Mouse (Mus musculus): ENCODE results near the gene Fam222a. TPM values are rescaled to one million over a fixed set of nuclear protein-coding genes. Genes with fewer than 3 reads are reported as not detected.

Fam222a gene
- polyA plus RNA-seq, 1 experiment = 2.3 TPM

GRCm38 (mm10) chr5:114571451-114572030 is 3.7 kb downstream of the Fam222a start:
- TF ChIP-seq GATA1 (IDR thresholded peaks at IDR 0.05; ENCODE audit: low read length) = no peak

- TF ChIP-seq GATA1 (IDR thresholded peaks at IDR 0.05; ENCODE audit: low read length) = no peak
These were observed 5.2 kb downstream of the Fam222a start for GRCm38 (mm10) chr5:114572997-114573396.

DNA sequence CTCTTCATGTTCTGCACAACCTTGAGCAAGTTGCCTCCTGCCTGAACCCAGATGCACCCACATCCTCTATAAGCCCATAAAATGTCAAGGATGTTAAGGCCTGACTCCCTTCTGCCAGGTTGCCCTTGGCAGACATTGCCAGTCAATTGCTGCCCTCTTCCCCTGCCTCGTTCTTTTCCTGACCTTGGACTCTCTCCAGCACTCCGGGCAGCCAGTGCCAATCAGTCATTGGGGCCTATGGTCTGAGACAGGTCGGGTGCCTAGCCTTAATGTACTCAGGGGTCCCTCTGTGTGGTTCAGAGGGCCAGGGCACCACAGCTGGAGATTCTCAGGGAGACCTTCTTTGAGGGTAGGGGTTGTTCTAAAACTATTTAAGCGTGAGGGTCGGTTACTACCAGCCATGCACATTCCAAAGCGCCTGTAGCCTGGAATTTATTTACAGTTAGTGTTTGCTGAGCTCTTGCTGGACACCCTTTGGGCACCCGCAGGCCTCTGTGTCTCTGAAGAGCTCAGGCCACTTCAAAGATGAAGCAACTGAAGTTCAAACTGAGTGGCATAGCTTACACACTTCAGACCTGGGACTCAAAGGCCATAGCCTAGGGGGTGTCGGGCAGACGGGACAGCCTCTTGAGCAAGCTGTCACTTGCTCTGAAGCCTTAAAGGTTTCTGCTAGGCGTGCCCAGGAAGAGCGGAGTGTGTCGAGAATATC is 6.3 kb downstream of the Fam222a start:
- TF ChIP-seq GATA1 (IDR thresholded peaks at IDR 0.05; ENCODE audit: low read length) = no peak

GRCm38 (mm10) chr5:114575010-114575409 is 7.2 kb downstream of the Fam222a start:
- TF ChIP-seq GATA1 (IDR thresholded peaks at IDR 0.05; ENCODE audit: low read length) = no peak

- TF ChIP-seq GATA1 (IDR thresholded peaks at IDR 0.05; ENCODE audit: low read length) = no peak
These were observed 7.7 kb downstream of the Fam222a start for GRCm38 (mm10) chr5:114575530-114575929.

DNA sequence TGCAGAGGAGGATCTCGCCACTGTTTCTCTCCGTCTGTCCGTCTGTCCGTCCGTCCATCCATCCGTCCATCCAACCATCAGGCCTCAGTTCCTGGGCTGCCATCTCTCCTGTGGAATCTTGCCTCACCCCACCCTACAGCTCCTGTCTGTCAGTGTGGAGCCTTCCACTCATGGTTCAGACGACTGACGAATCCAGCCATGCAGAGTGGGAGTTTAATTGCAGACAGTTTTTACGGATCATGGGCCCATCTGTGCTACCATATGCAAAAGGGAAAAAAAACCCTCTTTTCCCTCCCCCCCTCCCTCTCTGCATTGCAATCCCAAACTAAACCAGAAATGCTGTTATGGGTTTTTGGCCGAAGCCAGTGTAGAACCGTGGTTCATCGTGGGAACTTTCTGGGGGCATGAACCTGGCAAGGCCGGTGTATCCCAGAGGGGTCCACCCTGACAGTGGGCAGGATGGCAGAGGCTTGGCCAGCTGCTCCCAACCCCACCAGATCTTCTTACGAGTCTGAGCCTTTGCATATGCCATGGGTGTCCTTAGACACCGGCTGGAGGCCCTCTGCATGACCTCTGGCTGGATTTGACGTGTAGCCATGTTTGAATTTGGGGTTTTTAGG is 8.3 kb downstream of the Fam222a start:
- no peak for TF ChIP-seq GATA1 (IDR thresholded peaks at IDR 0.05; ENCODE audit: low read length)

DNA sequence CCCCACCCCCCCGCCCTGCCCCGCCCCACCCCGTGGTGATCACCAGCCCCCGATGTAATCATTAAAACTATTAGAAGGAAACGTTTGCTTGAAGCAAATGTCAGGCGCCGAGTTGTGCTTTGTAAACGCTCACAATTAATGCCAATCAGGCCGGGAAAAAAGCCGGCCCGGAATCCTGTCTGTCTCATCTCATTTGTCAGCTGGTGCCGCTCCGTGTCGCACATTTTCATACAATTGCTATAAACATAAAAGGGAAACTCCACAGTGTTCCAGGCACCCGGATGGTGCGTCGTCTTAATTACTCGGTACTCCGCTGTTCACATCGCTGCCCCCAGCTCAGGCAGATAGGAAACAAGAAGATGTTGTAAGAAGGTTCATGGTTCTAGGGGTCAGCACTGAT is 10.5 kb downstream of the Fam222a start:
- TF ChIP-seq GATA1 (IDR thresholded peaks at IDR 0.05; ENCODE audit: low read length) = no peak

DNA sequence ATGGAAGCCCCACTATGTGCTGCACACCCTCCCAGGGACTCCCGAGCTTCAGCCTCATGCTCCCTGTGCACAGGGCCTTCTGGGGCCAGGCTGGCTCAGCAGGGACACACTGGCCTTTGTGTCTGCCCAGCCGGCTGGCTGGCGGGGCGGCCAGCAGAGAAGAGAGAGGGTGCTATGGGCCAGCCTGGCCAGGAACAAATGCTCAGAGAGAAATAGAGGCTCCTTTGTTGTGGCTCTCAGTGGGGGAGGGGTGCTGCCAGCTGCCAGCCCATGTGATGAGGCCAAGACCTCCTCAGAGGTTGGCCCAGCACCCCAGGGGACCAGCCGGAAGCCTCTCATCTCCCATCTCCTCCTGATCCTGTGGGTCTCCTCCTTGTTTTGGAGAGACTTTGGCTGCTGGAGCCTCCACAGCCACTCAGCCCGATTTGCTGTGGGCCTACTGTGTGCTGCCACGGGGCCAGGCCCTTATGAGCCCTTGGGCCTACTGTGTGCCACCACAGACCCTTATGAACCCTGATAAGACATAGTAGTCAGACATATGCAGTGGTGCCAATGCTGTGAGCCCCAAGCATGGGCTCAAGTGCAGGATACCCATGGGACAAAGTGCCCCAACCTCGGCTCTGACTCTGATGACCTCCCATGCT is 12.0 kb downstream of the Fam222a start:
- TF ChIP-seq GATA1 (IDR thresholded peaks at IDR 0.05; ENCODE audit: low read length) = no peak

DNA sequence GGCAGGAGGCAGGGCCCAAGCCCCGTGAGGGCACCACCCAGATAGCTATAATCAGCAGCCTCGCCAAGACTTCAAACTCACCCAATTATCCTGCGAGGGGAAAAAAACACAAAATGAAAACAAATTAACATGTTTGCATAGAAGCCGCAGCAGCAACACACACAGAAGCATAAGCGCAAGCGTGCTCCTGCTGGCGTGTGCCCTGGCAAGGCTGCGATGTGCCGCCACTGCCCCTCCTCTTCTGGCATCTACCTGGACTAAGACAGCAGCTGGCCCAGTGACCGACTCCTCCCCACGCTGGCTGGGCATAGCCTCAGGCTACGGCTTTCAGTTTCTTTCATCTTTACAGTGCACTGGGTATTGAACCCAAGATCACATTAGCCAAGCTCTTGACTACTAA is 13.7 kb downstream of the Fam222a start:
- no peak for TF ChIP-seq GATA1 (IDR thresholded peaks at IDR 0.05; ENCODE audit: low read length)

GRCm38 (mm10) chr5:114583046-114583445 is 15.2 kb downstream of the Fam222a start:
- TF ChIP-seq GATA1 (IDR thresholded peaks at IDR 0.05; ENCODE audit: low read length) = no peak

- TF ChIP-seq GATA1 (IDR thresholded peaks at IDR 0.05; ENCODE audit: low read length) = no peak
These were observed 15.8 kb downstream of the Fam222a start for GRCm38 (mm10) chr5:114583490-114584175.

DNA sequence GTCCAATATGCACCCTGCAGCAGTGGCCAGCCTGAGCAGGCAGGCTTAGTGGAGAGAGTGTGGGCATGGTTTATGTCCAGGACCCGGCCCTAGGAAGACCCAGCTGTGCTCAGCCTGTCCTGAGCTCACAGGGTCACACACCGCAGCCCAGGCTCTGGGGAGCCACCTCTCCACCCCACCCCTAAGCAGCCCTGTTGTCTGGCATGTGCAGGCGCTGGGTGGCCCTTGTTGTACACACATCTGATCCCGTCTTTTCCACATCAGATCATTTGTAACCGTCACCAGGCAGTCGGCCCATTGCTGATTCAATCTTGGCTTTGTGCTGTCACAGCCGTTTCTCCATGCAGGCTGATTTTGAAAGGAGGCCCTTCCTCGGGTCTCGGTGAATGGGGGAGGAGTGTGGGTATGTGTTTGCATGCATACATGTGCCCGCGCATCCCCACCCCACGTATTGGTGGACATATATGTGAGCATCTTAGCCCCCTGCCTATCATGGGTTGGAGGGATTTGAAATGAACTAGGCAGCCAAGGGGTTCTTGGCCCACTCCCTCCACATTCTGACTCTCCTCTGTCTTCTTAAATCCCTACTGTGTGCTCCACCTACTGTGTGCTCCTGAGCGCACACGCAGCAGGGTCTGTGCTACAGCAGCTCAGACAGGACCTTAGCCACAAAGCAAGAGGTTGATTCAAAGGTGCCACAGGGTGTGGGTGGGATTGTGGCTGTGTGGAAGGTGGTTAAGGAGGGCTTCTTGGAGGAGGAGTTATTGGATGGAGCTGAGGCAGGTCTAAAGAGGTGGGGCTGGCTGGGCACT is 16.7 kb downstream of the Fam222a start:
- no peak for TF ChIP-seq GATA1 (IDR thresholded peaks at IDR 0.05; ENCODE audit: low read length)

- no peak for TF ChIP-seq GATA1 (IDR thresholded peaks at IDR 0.05; ENCODE audit: low read length)
These were observed 17.9 kb downstream of the Fam222a start for GRCm38 (mm10) chr5:114585682-114586081.

- no peak for TF ChIP-seq GATA1 (IDR thresholded peaks at IDR 0.05; ENCODE audit: low read length)
These were observed 20.1 kb downstream of the Fam222a start for GRCm38 (mm10) chr5:114587908-114588307.

- TF ChIP-seq GATA1 (IDR thresholded peaks at IDR 0.05; ENCODE audit: low read length) = no peak
These were observed 20.6 kb downstream of the Fam222a start for GRCm38 (mm10) chr5:114588416-114588815.
